Mouse (Mus musculus) ES-E14 (cell line): ENCODE data around the gene Il2ra.

Experiments
- CHD2 ChIP-seq: IDR thresholded peaks from 2 replicates; pipeline ENCODE4 v1.6.1; 2014; ENCODE audit warnings: mild to moderate bottlenecking, low read depth, low read length, inconsistent platforms
- HCFC1 ChIP-seq: IDR thresholded peaks from 2 replicates; pipeline ENCODE4 v1.6.1; 2012; ENCODE audit warnings: low read length, inconsistent platforms, borderline replicate concordance; ENCODE audit not compliant: insufficient read depth
- MAFK ChIP-seq: IDR thresholded peaks from 2 replicates; pipeline ENCODE4 v1.6.1; 2014; ENCODE audit warnings: mild to moderate bottlenecking, low read depth, low read length, inconsistent platforms; ENCODE audit not compliant: insufficient read depth
- ZC3H11A ChIP-seq: IDR thresholded peaks from 2 replicates; pipeline ENCODE4 v1.6.1; 2012; ENCODE audit warnings: low read depth, mild to moderate bottlenecking, inconsistent platforms, low read length, borderline replicate concordance
- ZNF384 ChIP-seq: IDR thresholded peaks from 2 replicates; pipeline ENCODE4 v1.6.1; 2012; ENCODE audit warnings: low read depth, low read length, inconsistent platforms

- TF ChIP-seq ZC3H11A (no peak), CHD2 (no peak), HCFC1 (no peak), MAFK (no peak), ZNF384 (no peak)
Observed at GRCm38 (mm10) chr2:11690201-11690890, 47.7 kb downstream of the Il2ra start.
